Mouse (Mus musculus) cerebellum, postnatal 4 days (tissue): ENCODE data around the gene Zkscan1.
A peak's percentile ranks its signal among the peaks of the same experiment; 100 is the strongest.

Source experiments
- DNase-seq, 2 experiments: peaks; one replicate each; pipeline ENCODE4 v3.0.0; 2022; ENCODE audit warnings: low spot score in 2 of 2, mixed read lengths in 1 of 2

The Zkscan1 gene

GRCm38 (mm10) chr5:138117199-138118015 is 32.5 kb downstream of the Zkscan1 start:
- no peak for DNase-seq

- no peak for DNase-seq
Measured at GRCm38 (mm10) chr5:138118041-138118440, 33.2 kb downstream of the Zkscan1 start.

GRCm38 (mm10) chr5:138132425-138133064 is 47.7 kb downstream of the Zkscan1 start:
- DNase-seq, result no peak

- DNase-seq, result no peak
Measured at GRCm38 (mm10) chr5:138137257-138137656, 52.4 kb downstream of the Zkscan1 start.

GRCm38 (mm10) chr5:138137935-138138549 is 53.2 kb downstream of the Zkscan1 start:
- peak in 1 of 2 experiments; percentile 12 for DNase-seq

- no peak for DNase-seq
Measured at GRCm38 (mm10) chr5:138138585-138138984, 53.7 kb downstream of the Zkscan1 start.

- no peak for DNase-seq
Measured at GRCm38 (mm10) chr5:138154390-138154789, 69.5 kb downstream of the Zkscan1 start.

GRCm38 (mm10) chr5:138155443-138155976 is 70.6 kb downstream of the Zkscan1 start, which contains the start of gene Zfp113:
Gene Zfp113, minus strand, starts transcription at chr5:138155744.
- peak; percentile 57 to 79 for DNase-seq
